Mouse (Mus musculus) liver, embryonic 11.5 days (tissue): Measurements from ENCODE around the gene Ckap2l. TPM values are rescaled to one million over a fixed set of nuclear protein-coding genes. Genes with fewer than 3 reads are reported as not detected.

Experiments used
- ATAC-seq: fragments of 200-750 bp; cut with Nextera tagmentation; replicated peaks from 2 replicates; pipeline ENCODE4 v1.8.0; 2017; ENCODE audit warnings: moderate number of reproducible peaks, mild to moderate bottlenecking, moderate TSS enrichment, moderate library complexity; ENCODE audit not compliant: low FRiP score
- DNase-seq: peaks from one replicate; pipeline ENCODE4 v3.0.0-alpha.2; 2017; ENCODE audit warnings: low spot score
- H3K27ac ChIP-seq: fragments of 300-500 bp; sonication (generic); 2 replicates; pipeline ENCODE4 v1.5.1; 2014; ENCODE audit warnings: mild to moderate bottlenecking, low read depth, low read length, control low read depth
- H3K27me3 ChIP-seq: fragments of 300-500 bp; sonication (generic); replicated peaks from 2 replicates; pipeline ENCODE4 v1.6.1; 2014; ENCODE audit warnings: low read length, mixed read lengths; ENCODE audit not compliant: control insufficient read depth, insufficient read depth
- H3K36me3 ChIP-seq: fragments of 300-500 bp; sonication (generic); 2 replicates; pipeline ENCODE4 v1.6.1; 2014; ENCODE audit warnings: mild to moderate bottlenecking, low read length, moderate library complexity, mixed read lengths; ENCODE audit not compliant: control insufficient read depth, insufficient read depth
- H3K4me1 ChIP-seq: fragments of 300-500 bp; sonication (generic); replicated peaks from 2 replicates; pipeline ENCODE4 v1.6.1; 2014; ENCODE audit warnings: low read length, mixed read lengths; ENCODE audit not compliant: control insufficient read depth, insufficient read depth
- H3K4me2 ChIP-seq: fragments of 300-500 bp; sonication (generic); 2 replicates; pipeline ENCODE4 v1.6.1; 2014; ENCODE audit warnings: mild to moderate bottlenecking, control low read depth, moderate library complexity
- H3K4me3 ChIP-seq: fragments of 300-500 bp; sonication (generic); 2 replicates; pipeline ENCODE4 v1.5.1; 2014; ENCODE audit warnings: low read depth, low read length, control low read depth
- H3K9ac ChIP-seq: fragments of 300-500 bp; sonication (generic); 2 replicates; pipeline ENCODE4 v1.6.1; 2014; ENCODE audit warnings: low read depth, low read length, control low read depth
- H3K9me3 ChIP-seq: fragments of 300-500 bp; sonication (generic); 2 replicates; pipeline ENCODE4 v1.6.1; 2016; ENCODE audit warnings: low read length, inconsistent platforms, mixed read lengths; ENCODE audit not compliant: control insufficient read depth
- WGBS: fragments of 180-500 bp; shearing (Covaris S2); extraction: QIAGEN DNeasy Blood & Tissue Kit; methylation state at CpG from one replicate; pipeline ENCODE4 v1.1.7; 2014; 5-methylcytosine and 5-hydroxymethylcytosine counted together
- polyA plus RNA-seq: library from polyadenylated mRNA; unstranded; fragments of >200 nt; fragmentation: Nextera tagmentation; extraction: Ambion mirVana; gene quantifications from 2 replicates; pipeline ENCODE4 v1.2.1, GENCODE M21; 2014

Gene Ckap2l
- polyA plus RNA-seq, 1 experiment from 2014 or later = 55.1 TPM

DNA sequence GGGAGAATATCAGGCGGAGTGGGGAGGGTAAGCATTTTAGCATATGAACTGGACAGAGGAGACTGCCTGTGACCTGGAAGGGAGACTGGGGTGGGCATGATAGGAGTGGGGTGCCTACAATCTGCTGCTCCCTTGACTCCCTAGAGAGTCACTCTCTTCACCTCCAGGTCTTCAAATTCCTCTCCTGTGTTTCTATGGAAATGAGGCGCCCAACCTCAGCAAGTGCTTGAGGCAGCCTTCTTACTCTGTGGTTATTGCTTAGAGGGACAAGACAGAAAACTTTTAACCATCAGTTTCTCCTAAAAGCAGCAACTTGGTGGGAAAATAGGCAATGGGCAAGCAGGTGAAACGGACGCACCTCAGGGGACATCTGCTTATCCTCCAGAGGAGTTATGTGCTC, 60.5 kb downstream of the Ckap2l start:
- no peak overlapping the region for H3K4me2 ChIP-seq
- H3K9me3 ChIP-seq = no peaks in the 10 kb centered on the region
- WGBS = 83% methylated on average over 4 of the region's 4 CpGs
- DNase-seq (no peak), ATAC-seq (no peak)
- H3K36me3 ChIP-seq = no peaks in the 10 kb centered on the region
- H3K4me1 ChIP-seq = peaks cover 34% of the 10 kb centered on the region
- no peaks in the 10 kb centered on the region for H3K27me3 ChIP-seq
- peak overlapping the region; percentile 18; the same call in 1 of the 2 replicates for H3K9ac ChIP-seq
- no peak overlapping the region for H3K27ac ChIP-seq
- no peak overlapping the region for H3K4me3 ChIP-seq

DNA sequence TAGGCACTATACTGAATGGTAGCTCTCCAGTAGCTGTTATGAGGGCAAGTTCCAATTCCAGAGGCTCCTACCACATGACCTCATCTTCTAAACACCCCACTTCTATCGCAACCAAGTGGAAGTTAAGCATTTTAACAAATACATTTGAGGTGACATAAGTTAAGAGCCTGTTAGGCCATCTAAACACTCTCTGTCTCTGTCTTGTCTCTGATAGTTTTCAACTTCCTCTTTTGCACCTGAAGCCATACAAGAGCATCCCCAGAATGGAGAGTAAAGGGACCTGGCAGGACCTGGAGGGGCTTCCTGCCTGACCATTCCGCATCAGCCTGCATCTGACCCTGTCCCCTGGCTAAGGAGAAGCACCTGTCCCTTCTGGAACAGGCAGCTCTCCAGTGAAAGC, 62.3 kb downstream of the Ckap2l start:
- H3K4me1 ChIP-seq = peaks cover 26% of the 10 kb centered on the region
- DNase-seq = no peak
- 66% methylated on average over 2 of the region's 2 CpGs for WGBS
- no peak for ATAC-seq
- H3K27me3 ChIP-seq = no peaks in the 10 kb centered on the region
- H3K9ac ChIP-seq = no peak overlapping the region
- peak overlapping the region; percentile 64; the same call in 1 of the 2 replicates for H3K4me2 ChIP-seq
- H3K9me3 ChIP-seq = no peaks in the 10 kb centered on the region
- peak overlapping the region; percentile 92; the same call in 1 of the 2 replicates for H3K27ac ChIP-seq
- no peaks in the 10 kb centered on the region for H3K36me3 ChIP-seq
- H3K4me3 ChIP-seq = no peak overlapping the region

DNA sequence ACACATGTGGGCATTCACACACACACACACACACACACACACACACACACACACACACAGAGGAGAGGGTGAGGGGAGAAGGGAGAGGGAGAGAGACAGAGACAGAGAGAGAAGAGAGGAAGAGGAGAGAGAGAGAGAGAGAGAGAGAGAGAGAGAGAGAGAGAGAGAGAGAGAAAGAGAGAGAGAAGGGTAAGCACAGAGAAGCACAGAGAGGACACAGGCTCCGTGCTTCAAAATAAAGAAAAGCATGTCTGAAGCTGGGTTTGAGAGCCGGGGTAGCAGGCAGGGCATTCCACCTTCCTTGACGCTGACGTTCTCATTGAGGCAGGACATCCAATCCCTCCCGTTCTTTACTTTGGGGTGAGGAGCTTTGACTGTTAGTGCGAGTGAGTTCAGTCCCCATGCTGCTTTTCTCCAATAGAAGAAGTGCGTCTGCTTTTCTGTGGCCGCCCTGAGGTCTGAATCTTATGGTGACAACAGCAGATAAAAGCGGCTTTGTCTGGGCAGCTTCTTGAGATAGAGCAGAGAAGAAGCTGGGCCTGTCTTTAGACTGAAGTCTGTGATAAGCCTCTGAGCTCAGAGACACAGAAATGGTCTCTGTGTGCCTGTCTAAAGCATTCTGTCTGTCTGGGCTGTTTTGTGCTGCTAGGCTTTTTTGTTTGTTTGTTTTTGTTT, 63.1 kb downstream of the Ckap2l start:
- H3K27me3 ChIP-seq = no peaks in the 10 kb centered on the region
- no peaks in the 10 kb centered on the region for H3K9me3 ChIP-seq
- peak overlapping the region; percentile 73 for H3K9ac ChIP-seq
- peaks cover 29% of the 10 kb centered on the region for H3K4me1 ChIP-seq
- no peak for DNase-seq
- peak overlapping the region; percentile 92 for H3K27ac ChIP-seq
- H3K36me3 ChIP-seq = no peaks in the 10 kb centered on the region
- 17% methylated on average over 9 of the region's 9 CpGs for WGBS
- H3K4me3 ChIP-seq = peak overlapping the region; percentile 43
- peak overlapping the region; percentile 64 for H3K4me2 ChIP-seq
- peak; percentile 88 for ATAC-seq

DNA sequence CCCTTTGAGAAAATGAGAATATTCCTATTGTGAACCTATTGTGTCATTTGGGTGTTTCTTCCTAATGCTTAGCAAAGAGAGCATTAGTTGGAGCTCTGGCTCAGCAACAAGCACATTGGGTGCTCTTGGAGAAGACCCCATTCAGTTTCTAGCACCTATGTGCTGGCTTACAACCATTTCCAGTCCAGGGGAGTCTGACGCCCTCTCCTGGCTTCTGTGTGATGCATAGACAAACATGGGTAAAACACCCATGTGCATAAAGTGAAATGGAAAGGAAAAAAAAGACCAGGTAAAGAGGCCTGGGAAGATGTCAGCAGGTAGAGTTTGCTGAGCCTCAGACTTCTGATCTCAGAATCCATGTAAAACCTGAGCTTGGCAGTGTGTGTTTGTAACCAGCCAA, 63.8 kb downstream of the Ckap2l start:
- Histone ChIP-seq H3K9me3 (no peaks in the 10 kb centered on the region), H3K36me3 (no peaks in the 10 kb centered on the region), H3K4me3 (peak overlapping the region; percentile 43), H3K27me3 (no peaks in the 10 kb centered on the region), H3K4me2 (peak overlapping the region; percentile 64), H3K4me1 (peaks cover 29% of the 10 kb centered on the region), H3K27ac (peak overlapping the region; percentile 92), H3K9ac (peak overlapping the region; percentile 73)
- 71% methylated on average over 1 of the region's 1 CpGs for WGBS
- DNase-seq (no peak), ATAC-seq (no peak)

DNA sequence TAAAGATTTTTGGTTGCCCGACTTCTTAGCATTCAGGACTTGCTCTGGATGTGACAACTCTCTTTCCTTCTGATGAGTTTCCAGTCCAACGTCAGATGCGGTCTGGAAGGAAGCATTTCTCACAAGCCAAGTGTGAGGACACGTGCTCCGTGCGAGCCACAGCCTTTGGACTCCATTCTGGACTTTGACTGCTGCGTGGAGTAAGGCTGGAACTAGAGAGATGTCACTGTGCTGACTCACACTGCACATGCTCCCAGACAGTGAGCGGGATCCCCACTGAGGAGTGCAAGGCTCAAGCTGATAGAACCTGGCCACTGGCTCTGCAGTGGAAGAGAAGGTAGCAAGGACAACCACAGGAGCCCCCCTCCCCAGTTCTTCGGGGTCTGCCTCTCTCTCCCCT, 64.5 kb downstream of the Ckap2l start:
- Histone ChIP-seq H3K4me1 (peaks cover 29% of the 10 kb centered on the region), H3K9ac (peak overlapping the region; percentile 42), H3K4me2 (peak overlapping the region; percentile 64), H3K27ac (peak overlapping the region; percentile 92), H3K9me3 (no peaks in the 10 kb centered on the region), H3K4me3 (no peak overlapping the region; the same call in 1 of the 2 replicates), H3K27me3 (no peaks in the 10 kb centered on the region), H3K36me3 (no peaks in the 10 kb centered on the region)
- ATAC-seq (peak; percentile 44; the same call in 1 of the 2 replicates), DNase-seq (no peak)
- WGBS = 75% methylated on average over 9 of the region's 9 CpGs

DNA sequence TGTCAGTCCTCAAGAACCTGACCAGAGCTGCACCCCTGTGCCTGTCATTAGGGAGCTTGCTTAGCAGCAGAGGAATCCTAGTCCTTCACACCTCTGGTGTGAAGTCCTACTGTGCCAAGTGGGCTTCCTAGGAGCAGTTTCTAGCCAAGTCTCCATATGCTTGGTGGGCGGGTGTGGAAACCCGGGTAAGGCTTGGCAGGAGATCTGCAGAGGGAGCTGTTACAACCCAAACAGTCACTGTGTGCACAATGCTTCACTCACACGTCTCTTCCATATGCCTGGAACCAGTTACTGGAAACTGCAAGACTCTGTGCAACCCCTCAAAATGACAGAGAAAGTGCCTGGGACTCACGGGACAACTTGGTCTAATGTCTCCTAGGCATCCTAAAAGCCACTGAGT, 65.0 kb downstream of the Ckap2l start:
- Histone ChIP-seq H3K9ac (peak overlapping the region; percentile 42; the same call in 1 of the 2 replicates), H3K27me3 (no peaks in the 10 kb centered on the region), H3K4me3 (no peak overlapping the region), H3K4me1 (peaks cover 33% of the 10 kb centered on the region), H3K27ac (peak overlapping the region; percentile 92), H3K36me3 (no peaks in the 10 kb centered on the region), H3K9me3 (no peaks in the 10 kb centered on the region), H3K4me2 (no peak overlapping the region)
- ATAC-seq = no peak
- WGBS = 58% methylated on average over 4 of the region's 4 CpGs
- DNase-seq = no peak

DNA sequence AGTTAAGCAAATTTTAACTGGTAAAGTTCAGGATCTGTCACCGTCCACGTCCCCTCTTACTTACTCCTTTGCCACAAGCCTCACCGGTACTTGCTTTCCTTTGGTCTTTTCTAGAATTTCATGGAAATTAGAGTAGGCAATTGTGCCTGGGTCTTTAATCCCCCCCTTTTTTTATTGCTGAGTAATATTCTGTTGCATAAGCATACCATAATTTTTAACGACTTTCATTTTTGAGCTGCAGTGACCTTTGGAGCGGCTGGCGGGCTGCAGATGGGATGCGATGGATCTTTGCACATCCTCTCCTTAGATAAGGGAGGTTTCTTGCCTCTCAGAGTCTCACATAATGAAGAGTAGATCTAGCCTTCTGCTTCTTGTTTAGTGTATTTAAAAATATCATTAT, 67.7 kb downstream of the Ckap2l start:
- Histone ChIP-seq H3K27me3 (no peaks in the 10 kb centered on the region), H3K4me2 (no peak overlapping the region), H3K27ac (peak overlapping the region; percentile 26; the same call in 1 of the 2 replicates), H3K4me3 (no peak overlapping the region), H3K4me1 (peaks cover 43% of the 10 kb centered on the region), H3K9ac (no peak overlapping the region), H3K9me3 (no peaks in the 10 kb centered on the region), H3K36me3 (no peaks in the 10 kb centered on the region)
- ATAC-seq (no peak), DNase-seq (no peak)
- 89% methylated on average over 7 of the region's 7 CpGs for WGBS

DNA sequence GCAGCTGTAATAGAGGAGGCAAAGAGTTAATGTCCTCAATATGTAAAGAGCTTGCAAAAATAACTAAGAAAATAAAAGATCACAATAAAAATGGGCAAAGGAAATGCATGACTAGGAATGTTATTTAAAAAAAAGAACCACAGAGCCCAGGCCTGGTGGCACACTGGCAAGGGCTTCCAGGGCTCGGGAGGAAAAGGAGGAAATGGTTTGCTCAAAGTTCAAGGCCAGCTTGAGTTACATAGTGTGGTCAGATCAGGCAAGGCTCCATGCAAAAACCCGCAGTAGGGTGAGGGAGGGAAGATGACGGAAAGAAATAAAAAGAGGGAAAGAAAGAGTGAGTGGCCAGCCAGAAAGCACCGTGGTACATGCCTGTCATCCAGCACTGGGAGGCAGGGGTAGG, 68.4 kb downstream of the Ckap2l start:
- Histone ChIP-seq H3K36me3 (no peaks in the 10 kb centered on the region), H3K4me1 (peaks cover 44% of the 10 kb centered on the region), H3K4me2 (no peak overlapping the region), H3K9me3 (no peaks in the 10 kb centered on the region), H3K9ac (peak overlapping the region; percentile 17; the same call in 1 of the 2 replicates), H3K4me3 (no peak overlapping the region), H3K27ac (peak overlapping the region; percentile 98; the same call in 1 of the 2 replicates), H3K27me3 (no peaks in the 10 kb centered on the region)
- ATAC-seq (no peak), DNase-seq (no peak)
- 84% methylated on average over 4 of the region's 4 CpGs for WGBS

DNA sequence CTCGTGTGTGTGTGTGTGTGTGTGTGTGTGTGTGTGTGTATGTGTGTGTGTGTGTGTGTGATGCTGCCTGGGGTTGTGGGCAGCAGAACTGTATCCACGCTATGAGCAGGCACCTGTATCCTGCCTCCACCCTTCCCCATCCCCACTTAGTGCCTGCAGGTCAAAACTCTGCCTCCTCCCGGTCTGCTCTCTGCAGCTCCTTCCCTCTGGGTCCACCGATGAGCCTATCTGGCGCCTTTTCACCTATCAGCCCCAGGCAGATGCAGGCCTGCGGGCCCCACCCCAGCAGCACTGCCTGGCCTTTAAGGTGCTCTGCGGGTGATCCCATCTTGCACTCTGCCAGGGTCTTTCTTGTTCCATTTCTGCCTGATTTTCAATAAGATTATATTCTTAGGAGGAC, 69.3 kb downstream of the Ckap2l start:
- H3K27me3 ChIP-seq = no peaks in the 10 kb centered on the region
- H3K27ac ChIP-seq = peak overlapping the region; percentile 98
- H3K4me2 ChIP-seq = peak overlapping the region; percentile 40
- 29% methylated on average over 6 of the region's 7 CpGs for WGBS
- DNase-seq (peak; percentile 66), ATAC-seq (peak; percentile 88)
- no peak overlapping the region for H3K4me3 ChIP-seq
- H3K4me1 ChIP-seq = peaks cover 40% of the 10 kb centered on the region
- H3K36me3 ChIP-seq = no peaks in the 10 kb centered on the region
- no peaks in the 10 kb centered on the region for H3K9me3 ChIP-seq
- no peak overlapping the region; the same call in 1 of the 2 replicates for H3K9ac ChIP-seq
